Mouse (Mus musculus) embryonic facial prominence, embryonic 12.5 days (tissue): ENCODE results near the gene Caln1. TPM values are rescaled to one million over a fixed set of nuclear protein-coding genes. Genes with fewer than 3 reads are reported as not detected.

ENCODE experiments used
- ATAC-seq: fragments of 200-750 bp; cut with Nextera tagmentation; 2 replicates; pipeline ENCODE4 v1.8.0; 2017; ENCODE audit not compliant: insufficient number of reproducible peaks, insufficient read depth, low FRiP score, low TSS enrichment
- H3K27ac ChIP-seq: fragments of 300-500 bp; sonication (generic); 2 replicates; pipeline ENCODE4 v1.5.1; 2016; ENCODE audit warnings: mild to moderate bottlenecking
- H3K27me3 ChIP-seq: fragments of 300-500 bp; sonication (generic); 2 replicates; pipeline ENCODE4 v1.6.1; 2016; ENCODE audit warnings: mild to moderate bottlenecking, moderate library complexity
- H3K36me3 ChIP-seq: fragments of 300-500 bp; sonication (generic); 2 replicates; pipeline ENCODE4 v1.6.1; 2016; ENCODE audit warnings: mild to moderate bottlenecking
- H3K4me1 ChIP-seq: fragments of 300-500 bp; sonication (generic); 2 replicates; pipeline ENCODE4 v1.6.1; 2016
- H3K4me2 ChIP-seq: fragments of 300-500 bp; sonication (generic); replicated peaks from 2 replicates; pipeline ENCODE4 v1.6.1; 2016; ENCODE audit warnings: mild to moderate bottlenecking, moderate library complexity
- H3K4me3 ChIP-seq: fragments of 300-500 bp; sonication (generic); 2 replicates; pipeline ENCODE4 v1.5.1; 2016; ENCODE audit warnings: mild to moderate bottlenecking
- H3K9ac ChIP-seq: fragments of 300-500 bp; sonication (generic); 2 replicates; pipeline ENCODE4 v1.6.1; 2016; ENCODE audit warnings: mild to moderate bottlenecking, moderate library complexity
- H3K9me3 ChIP-seq: fragments of 300-500 bp; sonication (generic); 2 replicates; pipeline ENCODE4 v1.6.1; 2016; ENCODE audit warnings: mild to moderate bottlenecking, moderate library complexity
- WGBS: fragments of 180-500 bp; shearing (Covaris S2); methylation state at CpG from one replicate; pipeline ENCODE4 v1.1.7; 2016; 5-methylcytosine and 5-hydroxymethylcytosine counted together
- polyA plus RNA-seq: library from polyadenylated mRNA; unstranded; fragments of >200 nt; fragmentation: Nextera tagmentation; extraction: Ambion mirVana; gene quantifications from 2 replicates; pipeline ENCODE4 v1.2.1, GENCODE M21; 2016

Caln1 gene
- polyA plus RNA-seq: 2.3 and 3.1 TPM in 2 replicates

- Histone ChIP-seq H3K4me3 (no peak within 1 kb of the TSS), H3K27ac (no peak within 1 kb of the TSS), H3K4me2 (no peak within 1 kb of the TSS), H3K27me3 (no peaks in the 10 kb centered on the region), H3K9me3 (no peaks in the 10 kb centered on the region), H3K9ac (no peak within 1 kb of the TSS), H3K4me1 (no peaks in the 10 kb centered on the region), H3K36me3 (no peaks in the 10 kb centered on the region)
- ATAC-seq: no peak
- 85% methylated on average over 11 of the region's 11 CpGs for WGBS
These were observed at the start of gene Caln1 for GRCm38 (mm10) chr5:130369237-130369636. Gene Caln1 (plus strand): TSS chr5:130369455.

- no peak for ATAC-seq
- 89% methylated on average over 5 of the region's 5 CpGs for WGBS
- H3K4me2 ChIP-seq: no peak overlapping the region
These were observed 49.5 kb upstream of the Caln1 start for GRCm38 (mm10) chr5:130319783-130320182.

GRCm38 (mm10) chr5:130320485-130320884 lies 48.8 kb upstream of the Caln1 start:
- H3K9me3 ChIP-seq: peaks cover 8% of the 10 kb centered on the region; the same call in 1 of the 2 replicates
- H3K27ac ChIP-seq: no peak overlapping the region
- no peak overlapping the region for H3K4me2 ChIP-seq
- no peaks in the 10 kb centered on the region for H3K4me1 ChIP-seq
- no peak overlapping the region for H3K9ac ChIP-seq
- 69% methylated on average over 3 of the region's 3 CpGs for WGBS
- H3K4me3 ChIP-seq: no peak overlapping the region
- peaks cover 16% of the 10 kb centered on the region for H3K36me3 ChIP-seq
- ATAC-seq: no peak
- no peaks in the 10 kb centered on the region for H3K27me3 ChIP-seq

More at GRCm38 (mm10) chr5:130319783-130320182, 49.5 kb upstream of the Caln1 start:
- no peak overlapping the region for H3K9ac ChIP-seq
- peaks cover 6% of the 10 kb centered on the region; the same call in 1 of the 2 replicates for H3K9me3 ChIP-seq
- H3K27me3 ChIP-seq: no peaks in the 10 kb centered on the region
- H3K27ac ChIP-seq: no peak overlapping the region
- H3K36me3 ChIP-seq: peaks cover 10% of the 10 kb centered on the region; the same call in 1 of the 2 replicates
- H3K4me1 ChIP-seq: no peaks in the 10 kb centered on the region
- no peak overlapping the region for H3K4me3 ChIP-seq

- Histone ChIP-seq H3K27me3 (no peaks in the 10 kb centered on the region), H3K27ac (no peak overlapping the region), H3K4me2 (no peak overlapping the region), H3K9me3 (peaks cover 8% of the 10 kb centered on the region; the same call in 1 of the 2 replicates), H3K4me1 (no peaks in the 10 kb centered on the region), H3K36me3 (peaks cover 36% of the 10 kb centered on the region), H3K9ac (no peak overlapping the region), H3K4me3 (no peak overlapping the region)
- 96% methylated on average over 8 of the region's 8 CpGs for WGBS
- no peak for ATAC-seq
These were observed 43.8 kb upstream of the Caln1 start for GRCm38 (mm10) chr5:130325486-130325885.

GRCm38 (mm10) chr5:130327615-130328263 lies 41.5 kb upstream of the Caln1 start:
- H3K4me3 ChIP-seq: no peak overlapping the region
- no peaks in the 10 kb centered on the region for H3K4me1 ChIP-seq
- H3K9me3 ChIP-seq: peaks cover 8% of the 10 kb centered on the region; the same call in 1 of the 2 replicates
- ATAC-seq: no peak
- peaks cover 36% of the 10 kb centered on the region for H3K36me3 ChIP-seq
- 82% methylated on average over 6 of the region's 6 CpGs for WGBS
- no peak overlapping the region for H3K4me2 ChIP-seq
- H3K9ac ChIP-seq: no peak overlapping the region
- H3K27me3 ChIP-seq: no peaks in the 10 kb centered on the region
- H3K27ac ChIP-seq: no peak overlapping the region

GRCm38 (mm10) chr5:130328366-130328765 lies 40.9 kb upstream of the Caln1 start:
- Histone ChIP-seq H3K9ac (no peak overlapping the region), H3K4me3 (no peak overlapping the region), H3K9me3 (peaks cover 8% of the 10 kb centered on the region; the same call in 1 of the 2 replicates), H3K4me1 (no peaks in the 10 kb centered on the region), H3K27ac (no peak overlapping the region), H3K27me3 (no peaks in the 10 kb centered on the region), H3K36me3 (peaks cover 36% of the 10 kb centered on the region), H3K4me2 (no peak overlapping the region)
- ATAC-seq: no peak
- 90% methylated on average over 9 of the region's 9 CpGs for WGBS

- Histone ChIP-seq H3K4me3 (no peak overlapping the region), H3K9ac (no peak overlapping the region), H3K27me3 (no peaks in the 10 kb centered on the region), H3K4me1 (no peaks in the 10 kb centered on the region), H3K9me3 (peaks cover under 1% of the 10 kb centered on the region; the same call in 1 of the 2 replicates), H3K36me3 (peaks cover 33% of the 10 kb centered on the region), H3K27ac (no peak overlapping the region), H3K4me2 (no peak overlapping the region)
- WGBS: 77% methylated on average over 2 of the region's 2 CpGs
- no peak for ATAC-seq
These were observed 39.4 kb upstream of the Caln1 start for GRCm38 (mm10) chr5:130329889-130330288.

- Histone ChIP-seq H3K4me2 (no peak overlapping the region), H3K4me1 (no peaks in the 10 kb centered on the region), H3K36me3 (peaks cover 34% of the 10 kb centered on the region), H3K9me3 (no peaks in the 10 kb centered on the region), H3K9ac (no peak overlapping the region), H3K27me3 (no peaks in the 10 kb centered on the region), H3K27ac (no peak overlapping the region), H3K4me3 (no peak overlapping the region)
- ATAC-seq: no peak
- WGBS: 87% methylated on average over 4 of the region's 4 CpGs
These were observed 38.5 kb upstream of the Caln1 start for GRCm38 (mm10) chr5:130330801-130331200.

GRCm38 (mm10) chr5:130331206-130331605 lies 38.0 kb upstream of the Caln1 start:
- Histone ChIP-seq H3K27ac (no peak overlapping the region), H3K4me1 (no peaks in the 10 kb centered on the region), H3K27me3 (no peaks in the 10 kb centered on the region), H3K9me3 (no peaks in the 10 kb centered on the region), H3K36me3 (peaks cover 30% of the 10 kb centered on the region), H3K9ac (no peak overlapping the region), H3K4me3 (no peak overlapping the region), H3K4me2 (no peak overlapping the region)
- 69% methylated on average over 4 of the region's 4 CpGs for WGBS
- no peak for ATAC-seq

- Histone ChIP-seq H3K4me1 (no peaks in the 10 kb centered on the region), H3K36me3 (peaks cover 29% of the 10 kb centered on the region), H3K27ac (no peak overlapping the region), H3K9ac (no peak overlapping the region), H3K9me3 (no peaks in the 10 kb centered on the region), H3K4me2 (no peak overlapping the region), H3K27me3 (no peaks in the 10 kb centered on the region), H3K4me3 (no peak overlapping the region)
- no peak for ATAC-seq
- WGBS: 96% methylated on average over 7 of the region's 7 CpGs
These were observed 35.7 kb upstream of the Caln1 start for GRCm38 (mm10) chr5:130333566-130333965.

GRCm38 (mm10) chr5:130333971-130334370 lies 35.3 kb upstream of the Caln1 start:
- H3K4me3 ChIP-seq: no peak overlapping the region
- no peaks in the 10 kb centered on the region for H3K9me3 ChIP-seq
- H3K9ac ChIP-seq: no peak overlapping the region
- peaks cover 25% of the 10 kb centered on the region for H3K36me3 ChIP-seq
- H3K4me1 ChIP-seq: no peaks in the 10 kb centered on the region
- H3K27ac ChIP-seq: no peak overlapping the region
- no peak for ATAC-seq
- WGBS: 94% methylated on average over 11 of the region's 11 CpGs
- no peaks in the 10 kb centered on the region for H3K27me3 ChIP-seq
- H3K4me2 ChIP-seq: no peak overlapping the region

GRCm38 (mm10) chr5:130335462-130335861 lies 33.8 kb upstream of the Caln1 start:
- WGBS: 97% methylated on average over 4 of the region's 4 CpGs
- no peak for ATAC-seq

More at GRCm38 (mm10) chr5:130335462-130335861, 33.8 kb upstream of the Caln1 start:
- no peaks in the 10 kb centered on the region for H3K9me3 ChIP-seq
- peaks cover 27% of the 10 kb centered on the region for H3K36me3 ChIP-seq
- H3K9ac ChIP-seq: no peak overlapping the region
- H3K4me1 ChIP-seq: no peaks in the 10 kb centered on the region
- H3K4me2 ChIP-seq: no peak overlapping the region
- no peak overlapping the region for H3K27ac ChIP-seq
- no peak overlapping the region for H3K4me3 ChIP-seq
- no peaks in the 10 kb centered on the region for H3K27me3 ChIP-seq
